Mouse (Mus musculus) CH12.LX (cell line): ENCODE results near the gene Plpp3. TPM values are rescaled to one million over a fixed set of nuclear protein-coding genes. Genes with fewer than 3 reads are reported as not detected.

ENCODE experiments used
- DNase-seq: peaks from one replicate; pipeline ENCODE4 v3.0.0-alpha.2; 2013; ENCODE audit errors: extremely low read depth
- H3K27ac ChIP-seq: 2 replicates; pipeline ENCODE4 v1.5.1; 2012; ENCODE audit warnings: low read depth, mild to moderate bottlenecking, control low read depth, moderate library complexity; ENCODE audit not compliant: insufficient read depth
- H3K27me3 ChIP-seq: replicated peaks from 2 replicates; pipeline ENCODE3; 2012; ENCODE audit warnings: inconsistent platforms
- H3K36me3 ChIP-seq, 2 experiments: replicated peaks in 1 of 2; 2 replicates each; pipeline versions ENCODE3 to v1.6.1; 2012; ENCODE audit warnings: inconsistent platforms in 1 of 2, low read length in 1 of 2, mild to moderate bottlenecking in 1 of 2, mixed read lengths in 1 of 2, moderate library complexity in 1 of 2; ENCODE audit not compliant: control insufficient read depth in 1 of 2, insufficient read depth in 1 of 2
- H3K4me1 ChIP-seq, 2 experiments: 2 replicates each; pipeline ENCODE4 v1.6.1; 2012; ENCODE audit warnings: inconsistent platforms in 1 of 2, moderate library complexity in 1 of 2; ENCODE audit not compliant: insufficient read depth in 2 of 2, control insufficient read depth in 1 of 2
- H3K4me2 ChIP-seq: 2 replicates; pipeline ENCODE4 v1.6.1; 2012; ENCODE audit warnings: low read depth, mild to moderate bottlenecking, control low read depth; ENCODE audit not compliant: poor library complexity, insufficient read depth, severe bottlenecking
- H3K4me3 ChIP-seq, 3 experiments: fragments of 150-350 bp in 1 of 3; sonication (generic) in 1 of 3; replicated peaks in 1 of 3; 2 replicates each; pipeline versions ENCODE3 to v1.5.1; 2011 to 2012; ENCODE audit warnings: low read depth in 2 of 3, low read length in 2 of 3, mild to moderate bottlenecking in 2 of 3, moderate library complexity in 2 of 3, control low read depth in 1 of 3, improper control_type of control experiment in 1 of 3, inconsistent platforms in 1 of 3, mixed read lengths in 1 of 3; ENCODE audit not compliant: poor library complexity in 1 of 3
- H3K79me2 ChIP-seq: replicated peaks from 2 replicates; pipeline ENCODE4 v1.6.1; 2012; ENCODE audit warnings: mild to moderate bottlenecking, moderate library complexity; ENCODE audit not compliant: control insufficient read depth, poor library complexity, insufficient read depth, severe bottlenecking; ENCODE audit errors: extremely low read depth
- H3K9ac ChIP-seq: 2 replicates; pipeline ENCODE4 v1.6.1; 2012; ENCODE audit warnings: low read depth, mild to moderate bottlenecking, control low read depth, moderate library complexity; ENCODE audit not compliant: insufficient read depth
- H3K9me3 ChIP-seq: replicated peaks from 2 replicates; pipeline ENCODE3; 2012; ENCODE audit warnings: low read length, inconsistent platforms, mixed read lengths
- BHLHE40 ChIP-seq: IDR thresholded peaks from 2 replicates; pipeline ENCODE4 v1.6.1; 2011; ENCODE audit warnings: mild to moderate bottlenecking, low read depth, low read length, improper control_type of control experiment
- CTCF ChIP-seq, 2 experiments: IDR thresholded peaks in 1 of 2; conservative IDR thresholded peaks in 1 of 2; 2 replicates each; pipeline ENCODE4 v1.5.1; 2011 to 2012; ENCODE audit warnings: low read depth in 2 of 2, low read length in 2 of 2, improper control_type of control experiment in 1 of 2, inconsistent platforms in 1 of 2, mild to moderate bottlenecking in 1 of 2, moderate library complexity in 1 of 2
- E2F4 ChIP-seq: IDR thresholded peaks from 2 replicates; pipeline ENCODE4 v1.6.1; 2011; ENCODE audit warnings: low read depth, low read length, improper control_type of control experiment; ENCODE audit not compliant: insufficient replicate concordance
- EP300 ChIP-seq: IDR thresholded peaks from 2 replicates; pipeline ENCODE4 v1.6.1; 2011; ENCODE audit warnings: low read length, improper control_type of control experiment
- ETS1 ChIP-seq: conservative IDR thresholded peaks from 2 replicates; pipeline ENCODE4 v1.6.1; 2012; ENCODE audit warnings: low read depth, mild to moderate bottlenecking, inconsistent platforms, low read length, improper control_type of control experiment, moderate library complexity
- IRF4 ChIP-seq: IDR thresholded peaks from 2 replicates; pipeline ENCODE4 v1.6.1; 2014; ENCODE audit warnings: low read depth, mild to moderate bottlenecking, inconsistent platforms, low read length, improper control_type of control experiment
- JUND ChIP-seq: conservative IDR thresholded peaks from 2 replicates; pipeline ENCODE4 v1.6.1; 2011; ENCODE audit warnings: low read depth, low read length, improper control_type of control experiment
- MAFK ChIP-seq: IDR thresholded peaks from 2 replicates; pipeline ENCODE4 v1.6.1; 2011; ENCODE audit warnings: low read length, improper control_type of control experiment; ENCODE audit not compliant: insufficient replicate concordance
- MEF2A ChIP-seq: IDR thresholded peaks from 2 replicates; pipeline ENCODE4 v1.6.1; 2014; ENCODE audit warnings: low read depth, mild to moderate bottlenecking, inconsistent platforms, low read length, improper control_type of control experiment, borderline replicate concordance
- MXI1 ChIP-seq: IDR thresholded peaks from 2 replicates; pipeline ENCODE4 v1.6.1; 2011; ENCODE audit warnings: mild to moderate bottlenecking, low read depth, low read length, improper control_type of control experiment
- NRF1 ChIP-seq: IDR thresholded peaks from 2 replicates; pipeline ENCODE4 v1.6.1; 2014; ENCODE audit warnings: low read depth, mild to moderate bottlenecking, inconsistent platforms, low read length, improper control_type of control experiment, moderate library complexity
- PAX5 ChIP-seq: IDR thresholded peaks from 2 replicates; pipeline ENCODE4 v1.6.1; 2012; ENCODE audit warnings: low read length, inconsistent platforms, mixed read lengths
- POLR2A ChIP-seq: IDR thresholded peaks from 2 replicates; pipeline ENCODE4 v1.6.1; 2011; ENCODE audit warnings: low read depth, mild to moderate bottlenecking, improper control_type of control experiment, low read length
- RAD21 ChIP-seq: IDR thresholded peaks from 2 replicates; pipeline ENCODE4 v1.6.1; 2011; ENCODE audit warnings: low read depth, mild to moderate bottlenecking, low read length, improper control_type of control experiment, moderate library complexity
- TBP ChIP-seq: conservative IDR thresholded peaks from 2 replicates; pipeline ENCODE4 v1.6.1; 2011; ENCODE audit warnings: low read depth, low read length, improper control_type of control experiment
- USF1 ChIP-seq: IDR thresholded peaks from 2 replicates; pipeline ENCODE4 v1.6.1; 2014; ENCODE audit warnings: low read depth, mild to moderate bottlenecking, inconsistent platforms, low read length, improper control_type of control experiment
- ZNF384 ChIP-seq: IDR thresholded peaks from 2 replicates; pipeline ENCODE4 v1.6.1; 2012; ENCODE audit warnings: low read depth, low read length, improper control_type of control experiment, inconsistent platforms
- dilution Hi-C: fragments of 300-500 bp; cut with MboI; formaldehyde crosslinking; loops from 2 replicates; pipeline ENCODE4 v1.14.3; 2020; ENCODE audit warnings: low sequenced_read_pairs; ENCODE audit not compliant: extremely low pct_unique_long_range_greater_than_20kb, extremely low pct_ligation_motif_present
- in situ Hi-C: fragments of 300-500 bp; cut with MboI; formaldehyde crosslinking; loops from 3 replicates; pipeline ENCODE4 v1.14.3; 2019; ENCODE audit warnings: low sequenced_read_pairs, low pct_ligation_motif_present, low pct_unique_long_range_greater_than_20kb, mixed read lengths
- polyA plus RNA-seq: library from polyadenylated mRNA; unstranded; fragments of >175 nt; gene quantifications from 2 replicates; pipeline ENCODE4 v1.2.1, GENCODE M21; 2012; ENCODE audit warnings: low read depth; ENCODE audit not compliant: insufficient read length
- total RNA-seq, 2 experiments: library from RNA; depleted of rRNA; stranded (reverse); fragments of 300-350 nt in 1 of 2; fragments of >200 nt in 1 of 2; gene quantifications; 2 replicates each; pipeline ENCODE4 v1.2.3; 2012 to 2014

Gene Plpp3
- total and polyA plus RNA-seq, 3 experiments = 0.34 to 1.6 (median 1.2) TPM

- no peak overlapping the region for H3K27ac ChIP-seq
- no peaks in the 10 kb centered on the region for H3K79me2 ChIP-seq
- H3K9ac ChIP-seq = no peak overlapping the region
- TF ChIP-seq TBP = no peak
- peak; percentile 25; the same call in 1 of the 2 replicates for TF ChIP-seq ETS1
- peak; percentile 88 for TF ChIP-seq MAFK
- peak; percentile 44; the same call in 1 of the 2 replicates for TF ChIP-seq IRF4
- peak; percentile 33; the same call in 1 of the 2 replicates for TF ChIP-seq EP300
- TF ChIP-seq POLR2A = no peak
- 0 out of 2 replicates have a peak, but pooled peaks have one; percentile 30 for TF ChIP-seq JUND
- TF ChIP-seq MXI1 = no peak
- peak; percentile 34; the same call in 1 of the 2 replicates for TF ChIP-seq BHLHE40
- TF ChIP-seq, all 38 proteins: peak for 6
- H3K9me3 ChIP-seq = no peaks in the 10 kb centered on the region
- no peak overlapping the region for H3K4me3 ChIP-seq
- dilution Hi-C loops = no loop called here
- in situ Hi-C loops = no loop called here
- DNase-seq = peak; percentile 73
- no peaks in the 10 kb centered on the region for H3K27me3 ChIP-seq
- H3K4me2 ChIP-seq = no peak overlapping the region
- H3K36me3 ChIP-seq = peaks cover 0 to 5% of the 10 kb centered on the region in 2 experiments
- H3K4me1 ChIP-seq = peaks cover 3 to 18% of the 10 kb centered on the region in 2 experiments; a peak in 3 of 4 replicates
These were observed 68.4 kb downstream of the Plpp3 start for GRCm38 (mm10) chr4:105225512-105225911.

GRCm38 (mm10) chr4:105226351-105226750 is 69.2 kb downstream of the Plpp3 start:
- H3K27me3 ChIP-seq = no peaks in the 10 kb centered on the region
- peaks cover 0 to 5% of the 10 kb centered on the region in 2 experiments for H3K36me3 ChIP-seq
- H3K4me2 ChIP-seq = no peak overlapping the region
- no peaks in the 10 kb centered on the region for H3K9me3 ChIP-seq
- peaks cover 3 to 18% of the 10 kb centered on the region in 2 experiments; a peak in 3 of 4 replicates for H3K4me1 ChIP-seq
- in situ Hi-C loops = no loop called here
- H3K79me2 ChIP-seq = no peaks in the 10 kb centered on the region
- no peak overlapping the region for H3K4me3 ChIP-seq
- dilution Hi-C loops = no loop called here
- DNase-seq = no peak
- TF ChIP-seq IRF4 = no peak
- no peak for TF ChIP-seq MEF2A
- TF ChIP-seq ZNF384 = no peak
- TF ChIP-seq CTCF (conservative IDR thresholded peaks at IDR 0.05 in 1 of 2, IDR thresholded peaks at IDR 0.05 in 1 of 2; ENCODE audit: low read depth in 2 of 2, low read length in 2 of 2) = no peak
- TF ChIP-seq TBP = no peak
- no peak for TF ChIP-seq RAD21
- no peak for TF ChIP-seq ETS1
- TF ChIP-seq USF1 = no peak
- TF ChIP-seq NRF1 = no peak
- TF ChIP-seq PAX5 = no peak
- TF ChIP-seq MXI1 = no peak
- TF ChIP-seq E2F4 = no peak
- no peak overlapping the region for H3K9ac ChIP-seq
- H3K27ac ChIP-seq = no peak overlapping the region
